Mouse (Mus musculus) c-Kit-negative CD71-positive TER-119-positive erythroid progenitor cells, embryonic 14.5 days (primary cell): ENCODE results near the gene Eif4g3.
A peak's percentile ranks its signal among the peaks of the same experiment; 100 is the strongest.

Experiments used
- DNase-seq: peaks from one replicate; pipeline ENCODE4 v3.0.0-alpha.2; 2013; ENCODE audit warnings: low read depth, low spot score

The Eif4g3 gene

GRCm38 (mm10) chr4:138101795-138102194 lies 109.0 kb downstream of the Eif4g3 start:
- no peak for DNase-seq

GRCm38 (mm10) chr4:138102413-138102812 lies 109.6 kb downstream of the Eif4g3 start:
- DNase-seq, result no peak

- DNase-seq, result no peak
Measured at GRCm38 (mm10) chr4:138104967-138105366, 112.1 kb downstream of the Eif4g3 start.

DNA sequence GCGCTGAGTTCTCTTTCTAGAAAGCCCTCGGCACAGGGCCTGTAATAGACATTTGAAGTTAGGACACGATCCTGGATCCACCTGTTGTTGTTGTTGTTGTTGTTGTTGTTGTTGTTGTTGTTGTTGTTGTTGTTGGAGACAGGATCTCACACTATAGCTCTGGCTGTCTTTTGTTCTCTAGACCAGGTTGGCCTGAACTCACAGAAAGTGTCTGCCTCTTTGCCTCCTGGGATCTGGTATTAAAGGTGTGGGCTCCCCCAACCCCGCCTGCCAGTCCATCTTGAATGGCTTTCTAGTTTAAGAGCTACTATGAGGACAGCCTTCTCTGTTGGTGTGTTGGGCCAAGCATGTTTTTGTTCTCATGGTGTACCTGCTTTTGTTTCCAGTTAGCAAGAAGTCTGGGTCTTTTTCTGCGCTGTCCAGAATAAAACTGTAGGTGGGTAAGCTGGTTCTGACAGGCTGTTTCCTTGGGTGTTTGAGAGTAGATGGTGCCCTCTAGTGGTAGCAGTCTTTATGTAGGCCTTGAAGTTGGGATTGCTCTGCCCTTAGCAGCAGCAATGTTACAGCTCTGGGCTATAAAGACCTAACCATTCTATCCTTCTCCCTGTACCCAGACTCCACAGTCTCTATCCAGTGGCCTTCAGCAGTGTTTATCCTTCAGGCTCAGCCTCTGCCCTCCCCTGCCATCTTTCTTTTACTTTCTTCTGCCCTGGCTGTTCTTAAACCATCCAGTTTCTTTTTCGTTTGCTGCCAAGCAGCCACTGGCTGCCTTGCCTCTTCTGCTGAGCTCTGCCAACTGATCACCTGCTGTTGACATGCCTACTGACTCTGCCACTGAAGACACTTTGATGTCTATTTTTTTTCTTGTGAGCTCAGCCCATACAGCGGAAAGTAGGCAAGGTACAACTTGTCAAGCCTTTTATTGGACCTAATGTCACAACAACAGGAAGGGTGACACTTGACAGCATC lies 114.9 kb downstream of the Eif4g3 start:
- peak; percentile 29 for DNase-seq

GRCm38 (mm10) chr4:138108541-138108940 lies 115.7 kb downstream of the Eif4g3 start:
- DNase-seq, result no peak

- no peak for DNase-seq
Measured at GRCm38 (mm10) chr4:138109332-138109731, 116.5 kb downstream of the Eif4g3 start.

- no peak for DNase-seq
Measured at GRCm38 (mm10) chr4:138111858-138112257, 119.0 kb downstream of the Eif4g3 start.

DNA sequence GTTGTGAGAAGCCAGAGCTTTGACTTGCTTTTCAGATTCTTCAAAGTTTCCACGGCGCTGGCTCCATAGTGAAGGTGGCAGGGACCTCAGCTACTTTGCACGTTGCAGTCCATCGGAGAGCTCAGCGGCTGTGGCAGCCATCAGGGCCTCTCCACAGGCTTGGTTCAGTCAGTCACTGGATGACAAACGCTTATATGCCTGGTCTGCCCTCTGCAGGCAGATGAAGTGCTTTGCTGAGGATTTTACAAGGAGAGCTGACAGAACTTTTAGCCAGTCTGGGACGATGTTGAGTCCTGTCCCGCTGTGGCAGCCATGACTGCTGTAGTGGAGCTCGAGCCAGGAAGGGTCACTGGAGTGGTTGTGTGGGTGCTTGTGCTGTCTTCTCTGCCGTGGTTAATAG lies 126.9 kb downstream of the Eif4g3 start:
- DNase-seq, result no peak

DNA sequence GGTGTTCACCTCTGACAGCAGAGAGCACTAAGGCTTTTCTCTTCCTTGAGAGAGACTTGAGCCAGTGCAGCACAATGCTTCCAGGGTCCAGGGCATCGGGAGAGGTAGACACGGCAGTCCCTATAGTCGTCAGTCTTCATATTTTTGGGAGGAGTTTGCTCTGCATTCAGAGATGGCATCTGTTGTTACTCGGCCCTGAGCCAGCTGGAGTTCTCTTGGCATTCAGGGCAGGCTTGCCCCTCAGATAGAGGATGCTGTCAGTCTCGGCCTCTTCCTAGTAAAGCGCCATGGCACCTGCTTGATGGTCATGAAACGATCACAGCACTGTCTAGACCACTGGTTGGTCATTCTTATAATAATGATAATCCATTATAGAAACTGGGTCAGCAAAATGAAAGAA lies 131.2 kb downstream of the Eif4g3 start:
- no peak for DNase-seq

- DNase-seq, result no peak
Measured at GRCm38 (mm10) chr4:138127371-138127770, 134.5 kb downstream of the Eif4g3 start.

- DNase-seq, result no peak
Measured at GRCm38 (mm10) chr4:138127781-138128180, 135.0 kb downstream of the Eif4g3 start.

DNA sequence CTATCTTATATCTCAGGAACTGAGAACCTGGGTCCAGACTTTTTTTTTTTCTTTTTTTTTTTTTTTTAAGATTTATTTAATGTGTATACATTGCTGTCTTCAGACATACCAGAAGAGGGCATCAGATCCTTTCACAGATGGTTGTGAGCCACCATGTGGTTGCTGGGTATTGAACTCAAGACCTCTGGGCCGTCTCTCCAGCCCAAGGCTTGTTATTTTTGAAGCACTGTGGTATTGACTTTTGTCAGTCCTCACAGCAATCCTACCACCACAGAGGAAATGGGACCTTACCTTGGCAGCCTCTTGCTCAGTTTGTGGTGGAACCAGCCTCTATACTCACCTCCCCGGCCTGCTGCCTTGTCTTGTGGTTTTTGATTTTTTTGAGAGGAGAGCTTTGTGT lies 137.3 kb downstream of the Eif4g3 start:
- DNase-seq, result no peak

- DNase-seq, result no peak
Measured at GRCm38 (mm10) chr4:138131226-138131625, 138.4 kb downstream of the Eif4g3 start.

DNA sequence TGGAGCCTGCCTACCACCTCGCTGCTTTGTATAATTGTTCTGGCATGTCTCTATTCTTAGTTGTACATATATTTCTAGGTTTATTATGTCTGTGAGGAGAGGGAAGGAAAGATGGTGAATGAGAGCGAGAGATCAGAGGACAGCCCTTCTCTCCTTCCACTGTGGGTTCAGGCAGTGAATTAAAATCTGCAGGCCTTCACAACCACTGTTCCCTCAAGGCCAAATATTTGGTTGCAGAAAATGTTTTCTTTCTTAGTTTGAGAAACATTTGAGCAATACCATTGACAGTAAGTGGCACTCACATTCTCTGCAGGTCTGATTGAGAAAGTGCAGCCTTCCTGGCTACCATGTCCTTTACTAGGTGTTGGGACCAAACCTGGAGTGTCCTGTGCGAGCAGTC lies 138.9 kb downstream of the Eif4g3 start:
- no peak for DNase-seq

DNA sequence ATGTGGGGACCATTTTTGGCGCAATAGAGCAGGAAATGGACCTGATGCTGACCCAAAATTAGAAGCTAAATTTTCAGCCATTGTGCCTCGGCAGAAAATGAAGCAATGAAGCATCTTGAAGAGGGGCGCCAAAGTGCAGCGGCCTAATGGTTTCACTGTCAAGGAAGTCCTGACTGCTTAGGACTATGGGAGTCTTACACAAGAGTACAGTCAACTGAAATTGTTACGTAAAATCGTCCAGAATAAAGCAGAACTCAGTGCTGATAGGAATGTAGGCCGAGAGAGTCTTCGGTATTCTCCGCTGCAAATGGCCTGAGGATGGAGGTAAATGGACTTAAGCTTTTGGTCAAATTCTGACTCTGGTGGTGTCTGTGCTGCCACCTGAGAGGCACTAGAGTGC lies 140.5 kb downstream of the Eif4g3 start:
- no peak for DNase-seq

- no peak for DNase-seq
Measured at GRCm38 (mm10) chr4:138137336-138137735, 144.5 kb downstream of the Eif4g3 start.

- no peak for DNase-seq
Measured at GRCm38 (mm10) chr4:138137804-138138203, 145.0 kb downstream of the Eif4g3 start.

- DNase-seq, result no peak
Measured at GRCm38 (mm10) chr4:138138219-138138618, 145.4 kb downstream of the Eif4g3 start.

GRCm38 (mm10) chr4:138141358-138141757 lies 148.5 kb downstream of the Eif4g3 start:
- no peak for DNase-seq

DNA sequence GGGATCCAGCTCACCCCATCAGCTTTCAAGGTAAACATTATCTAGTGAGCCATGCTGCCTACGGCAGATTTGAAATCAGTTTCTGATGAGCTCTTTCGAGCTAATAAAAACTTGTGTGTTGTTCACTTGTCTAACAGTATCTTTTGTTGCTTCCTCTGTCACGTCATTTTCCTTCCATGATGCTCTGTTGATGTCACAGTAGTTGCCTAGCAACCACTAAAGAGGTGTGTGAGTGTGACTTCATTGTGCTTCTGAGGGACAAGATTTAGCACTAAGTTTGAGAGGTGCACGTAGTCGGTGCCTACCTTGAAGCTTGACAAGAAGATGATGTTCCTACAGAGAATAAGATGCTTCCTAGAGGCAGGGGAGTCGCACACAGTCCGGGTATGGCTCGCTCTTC lies 154.4 kb downstream of the Eif4g3 start:
- DNase-seq, result no peak

DNA sequence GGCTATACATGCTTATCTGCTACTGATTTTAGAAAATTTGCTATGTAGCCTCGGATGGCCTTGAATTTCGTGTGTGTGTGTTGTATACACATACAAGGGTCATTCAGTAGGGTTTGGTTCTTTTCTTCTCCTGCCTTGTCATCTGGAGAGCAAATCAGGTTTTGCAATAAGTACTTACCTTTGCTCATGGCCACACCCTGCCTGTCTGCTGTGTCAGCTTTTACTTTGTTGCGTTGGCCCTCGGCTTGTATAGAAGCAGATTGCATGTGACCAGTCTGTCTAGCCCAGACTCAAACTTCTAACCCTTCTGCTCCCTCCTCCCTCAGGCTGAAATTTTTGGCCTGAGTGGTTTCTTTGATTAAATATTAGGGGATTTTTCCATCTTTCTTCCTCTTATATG lies 157.2 kb downstream of the Eif4g3 start:
- no peak for DNase-seq

DNA sequence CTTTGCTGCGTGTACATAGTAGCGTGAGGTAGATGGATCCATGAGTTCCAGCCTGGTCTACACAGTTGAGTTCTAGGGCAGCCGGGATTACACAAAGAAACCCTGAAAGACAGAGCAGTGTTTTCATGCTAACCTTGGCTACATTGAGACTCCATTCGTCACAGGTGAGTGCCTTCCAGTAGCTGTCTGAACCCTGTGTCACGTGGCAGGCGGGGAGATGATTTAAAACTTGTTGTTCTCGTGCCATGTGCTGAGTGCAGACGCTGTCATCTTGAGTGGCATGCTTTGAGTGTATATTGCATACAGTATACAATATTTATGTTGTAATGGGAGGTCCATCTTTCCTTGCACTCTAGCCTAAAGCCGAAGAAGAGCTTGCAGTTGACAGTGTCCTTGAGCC lies 158.4 kb downstream of the Eif4g3 start:
- DNase-seq, result no peak

- DNase-seq, result peak; percentile 26
Measured at GRCm38 (mm10) chr4:138153980-138154379, 161.2 kb downstream of the Eif4g3 start.
